Mouse (Mus musculus): ENCODE measurements at regions not wholly inside any gene's neighbourhood (a gene's known extent, or its start where the extent isn't known, plus 50 kb on each side); places are given as distances from the start of the nearest gene placed in this dataset.

DNA sequence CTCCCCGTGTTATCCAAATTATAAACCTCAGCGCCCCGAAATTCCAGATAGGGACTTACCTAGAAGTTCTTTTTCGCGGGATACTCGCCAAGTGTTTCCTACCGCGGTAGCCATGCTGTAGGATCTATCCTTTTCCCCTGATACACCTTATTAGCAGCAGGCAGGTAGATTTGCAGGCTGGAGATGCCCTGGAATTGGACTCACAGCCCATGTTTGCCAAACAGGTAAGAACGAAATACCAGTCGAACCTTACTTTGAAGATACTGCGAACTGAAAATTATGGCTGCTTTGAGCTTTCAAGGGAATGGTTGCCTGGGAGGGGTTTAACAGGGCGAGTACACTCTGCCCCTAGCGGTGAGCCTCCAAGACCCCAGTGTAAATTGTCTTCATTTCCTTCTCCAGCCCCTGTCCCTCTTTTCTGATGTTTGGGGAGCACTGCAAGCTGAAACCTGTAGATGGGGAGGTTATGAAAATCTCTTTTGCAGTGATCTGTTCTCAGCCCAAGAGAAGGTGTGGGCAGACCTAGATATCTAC lies 149.8 kb upstream of the Agtr2 start:
- TF ChIP-seq GATA1 (IDR thresholded peaks at IDR 0.05; ENCODE audit: borderline replicate concordance, low read length) = no peak
- no peak for TF ChIP-seq FLI1 (IDR thresholded peaks at IDR 0.05; ENCODE audit: low read length)

All from megakaryocyte, embryonic 14.5 days (primary cell).